Mouse (Mus musculus) lung, postnatal 25 days (tissue): ENCODE data around the gene Lrrc8d.
A peak's percentile ranks its signal among the peaks of the same experiment; 100 is the strongest.

Source experiments
- DNase-seq: peaks from one replicate; pipeline ENCODE4 v3.0.0; 2022; ENCODE audit warnings: low spot score

Gene Lrrc8d

GRCm38 (mm10) chr5:105718138-105718670 is 18.4 kb downstream of the Lrrc8d start:
- DNase-seq, result peak; percentile 55

GRCm38 (mm10) chr5:105721267-105721666 is 21.5 kb downstream of the Lrrc8d start:
- DNase-seq, result no peak

- no peak for DNase-seq
These were observed 23.0 kb downstream of the Lrrc8d start for GRCm38 (mm10) chr5:105722807-105723206.

GRCm38 (mm10) chr5:105730193-105730831 is 30.5 kb downstream of the Lrrc8d start:
- DNase-seq, result no peak

GRCm38 (mm10) chr5:105731173-105731626 is 31.4 kb downstream of the Lrrc8d start:
- DNase-seq, result peak; percentile 59

- peak; percentile 58 for DNase-seq
These were observed 32.1 kb downstream of the Lrrc8d start for GRCm38 (mm10) chr5:105731627-105732432.

GRCm38 (mm10) chr5:105732433-105732891 is 32.7 kb downstream of the Lrrc8d start:
- peak; percentile 58 for DNase-seq

- DNase-seq, result no peak
These were observed 33.5 kb downstream of the Lrrc8d start for GRCm38 (mm10) chr5:105733226-105733625.

GRCm38 (mm10) chr5:105736365-105736764 is 36.6 kb downstream of the Lrrc8d start:
- DNase-seq, result no peak

GRCm38 (mm10) chr5:105737145-105737544 is 37.4 kb downstream of the Lrrc8d start:
- no peak for DNase-seq

- DNase-seq, result no peak
These were observed 40.7 kb downstream of the Lrrc8d start for GRCm38 (mm10) chr5:105740437-105740836.

- DNase-seq, result peak; percentile 48
These were observed 42.9 kb downstream of the Lrrc8d start for GRCm38 (mm10) chr5:105742641-105743040.

GRCm38 (mm10) chr5:105745324-105745723 is 45.6 kb downstream of the Lrrc8d start:
- DNase-seq, result peak; percentile 48

- no peak for DNase-seq
These were observed 46.2 kb downstream of the Lrrc8d start for GRCm38 (mm10) chr5:105745927-105746454.

- DNase-seq, result no peak
These were observed 55.0 kb downstream of the Lrrc8d start for GRCm38 (mm10) chr5:105754803-105755202.

GRCm38 (mm10) chr5:105755491-105755890 is 55.7 kb downstream of the Lrrc8d start:
- no peak for DNase-seq

- DNase-seq, result no peak
These were observed 58.2 kb downstream of the Lrrc8d start for GRCm38 (mm10) chr5:105757978-105758377.

GRCm38 (mm10) chr5:105758866-105759265 is 59.1 kb downstream of the Lrrc8d start:
- DNase-seq, result no peak

GRCm38 (mm10) chr5:105761848-105762482 is 62.2 kb downstream of the Lrrc8d start:
- no peak for DNase-seq

- DNase-seq, result no peak
These were observed 64.6 kb downstream of the Lrrc8d start for GRCm38 (mm10) chr5:105764369-105764768.

- no peak for DNase-seq
These were observed 65.6 kb downstream of the Lrrc8d start for GRCm38 (mm10) chr5:105765386-105765785.

- DNase-seq, result no peak
These were observed 76.6 kb downstream of the Lrrc8d start for GRCm38 (mm10) chr5:105776368-105776767.
